Mouse (Mus musculus): ENCODE measurements around the gene Coa5.
A peak's percentile ranks its signal among the peaks of the same experiment; 100 is the strongest.

Gene Coa5

GRCm38 (mm10) chr1:37436419-37436818, 6.5 kb upstream of the Coa5 start:
- no peak for DNase-seq (ENCODE audit: extremely low read depth, insufficient read length, low spot score)

GRCm38 (mm10) chr1:37430297-37430840, 466 bp upstream of the Coa5 start:
- no peak for DNase-seq (ENCODE audit: extremely low read depth, insufficient read length, low spot score)

- DNase-seq (ENCODE audit: extremely low read depth, insufficient read length, low spot score) = no peak
These were observed 992 bp downstream of the Coa5 start for GRCm38 (mm10) chr1:37428911-37429310.

GRCm38 (mm10) chr1:37427144-37427875, 2.6 kb downstream of the Coa5 start:
- DNase-seq (ENCODE audit: extremely low read depth, insufficient read length, low spot score) = no peak

GRCm38 (mm10) chr1:37419420-37419819, 10.5 kb downstream of the Coa5 start:
- peak; percentile 55 for DNase-seq (ENCODE audit: extremely low read depth, insufficient read length, low spot score)

- DNase-seq (ENCODE audit: extremely low read depth, insufficient read length, low spot score) = no peak
These were observed 14.5 kb downstream of the Coa5 start for GRCm38 (mm10) chr1:37415394-37415793.

GRCm38 (mm10) chr1:37409647-37410046, 20.3 kb downstream of the Coa5 start:
- no peak for DNase-seq (ENCODE audit: extremely low read depth, insufficient read length, low spot score)

GRCm38 (mm10) chr1:37408678-37409077, 21.2 kb downstream of the Coa5 start:
- no peak for DNase-seq (ENCODE audit: extremely low read depth, insufficient read length, low spot score)

GRCm38 (mm10) chr1:37408059-37408458, 21.8 kb downstream of the Coa5 start:
- no peak for DNase-seq (ENCODE audit: extremely low read depth, insufficient read length, low spot score)

- DNase-seq (ENCODE audit: extremely low read depth, insufficient read length, low spot score) = no peak
These were observed 22.7 kb downstream of the Coa5 start for GRCm38 (mm10) chr1:37407228-37407627.

GRCm38 (mm10) chr1:37405137-37405536, 24.8 kb downstream of the Coa5 start:
- DNase-seq (ENCODE audit: extremely low read depth, insufficient read length, low spot score) = no peak

GRCm38 (mm10) chr1:37401687-37402086, 28.2 kb downstream of the Coa5 start:
- DNase-seq (ENCODE audit: extremely low read depth, insufficient read length, low spot score) = no peak

GRCm38 (mm10) chr1:37399734-37400133, 30.2 kb downstream of the Coa5 start:
- no peak for DNase-seq (ENCODE audit: extremely low read depth, insufficient read length, low spot score)

GRCm38 (mm10) chr1:37398961-37399360, 30.9 kb downstream of the Coa5 start:
- DNase-seq (ENCODE audit: extremely low read depth, insufficient read length, low spot score) = no peak

- no peak for DNase-seq (ENCODE audit: extremely low read depth, insufficient read length, low spot score)
These were observed 33.4 kb downstream of the Coa5 start for GRCm38 (mm10) chr1:37396481-37396880.

- no peak for DNase-seq (ENCODE audit: extremely low read depth, insufficient read length, low spot score)
These were observed 36.7 kb downstream of the Coa5 start for GRCm38 (mm10) chr1:37393174-37393573.

- no peak for DNase-seq (ENCODE audit: extremely low read depth, insufficient read length, low spot score)
These were observed 43.4 kb downstream of the Coa5 start for GRCm38 (mm10) chr1:37386448-37386971.

- DNase-seq (ENCODE audit: extremely low read depth, insufficient read length, low spot score) = no peak
These were observed 45.6 kb downstream of the Coa5 start for GRCm38 (mm10) chr1:37384304-37384703.

- no peak for DNase-seq (ENCODE audit: extremely low read depth, insufficient read length, low spot score)
These were observed 49.0 kb downstream of the Coa5 start for GRCm38 (mm10) chr1:37380913-37381312.

GRCm38 (mm10) chr1:37379536-37379935, 50.4 kb downstream of the Coa5 start:
- DNase-seq (ENCODE audit: extremely low read depth, insufficient read length, low spot score) = no peak

GRCm38 (mm10) chr1:37378095-37378494, 51.8 kb downstream of the Coa5 start:
- DNase-seq (ENCODE audit: extremely low read depth, insufficient read length, low spot score) = no peak

GRCm38 (mm10) chr1:37376751-37377150, 53.2 kb downstream of the Coa5 start:
- DNase-seq (ENCODE audit: extremely low read depth, insufficient read length, low spot score) = no peak

All from 3134 (cell line).